Mouse (Mus musculus) liver, adult 2 months (tissue): ENCODE measurements at regions not wholly inside any gene's neighbourhood (a gene's known extent, or its start where the extent isn't known, plus 50 kb on each side); places are given as distances from the start of the nearest gene placed in this dataset.

ENCODE experiments used
- DNase-seq: peaks from one replicate; pipeline ENCODE4 v3.0.0-alpha.2; 2011; ENCODE audit warnings: low read depth, low spot score; ENCODE audit errors: extremely low read depth
- H3K27ac ChIP-seq: fragments of 200-500 bp; replicated peaks from 2 replicates; pipeline ENCODE4 v1.5.1; 2012; ENCODE audit warnings: low read depth, mild to moderate bottlenecking, control low read depth, inconsistent platforms, low read length; ENCODE audit not compliant: insufficient read depth
- H3K27me3 ChIP-seq: fragments of 200-500 bp; 2 replicates; pipeline ENCODE4 v1.6.1; 2012; ENCODE audit warnings: mild to moderate bottlenecking, moderate library complexity, low read length, inconsistent platforms; ENCODE audit not compliant: control insufficient read depth, insufficient read depth
- H3K36me3 ChIP-seq: fragments of 200-500 bp; 2 replicates; pipeline ENCODE4 v1.6.1; 2012; ENCODE audit warnings: low read length, inconsistent platforms; ENCODE audit not compliant: control insufficient read depth, insufficient read depth
- H3K4me1 ChIP-seq: fragments of 200-500 bp; 2 replicates; pipeline ENCODE4 v1.6.1; 2011; ENCODE audit warnings: low read length; ENCODE audit not compliant: control insufficient read depth, insufficient read depth
- H3K4me3 ChIP-seq: fragments of 200-500 bp; 2 replicates; pipeline ENCODE4 v1.5.1; 2011; ENCODE audit warnings: low read depth, mild to moderate bottlenecking, control low read depth, low read length, moderate library complexity; ENCODE audit not compliant: insufficient read depth
- H3K79me2 ChIP-seq: fragments of 200-500 bp; 2 replicates; pipeline ENCODE4 v1.6.1; 2012; ENCODE audit warnings: inconsistent platforms, mild to moderate bottlenecking, low read length, moderate library complexity; ENCODE audit not compliant: control insufficient read depth, insufficient read depth
- H3K9ac ChIP-seq: fragments of 200-500 bp; 2 replicates; pipeline ENCODE4 v1.6.1; 2012; ENCODE audit warnings: low read depth, mild to moderate bottlenecking, control low read depth, inconsistent platforms, low read length
- CTCF ChIP-seq: fragments of 200-500 bp; IDR thresholded peaks from 2 replicates; pipeline ENCODE4 v1.5.1; 2011; ENCODE audit warnings: low read depth, low read length, control low read depth
- POLR2A ChIP-seq: fragments of 200-500 bp; IDR thresholded peaks from 2 replicates; pipeline ENCODE4 v1.6.1; 2011; ENCODE audit warnings: low read length, control low read depth; ENCODE audit not compliant: insufficient read depth; ENCODE audit errors: extremely low read depth
- WGBS: fragments of 180-500 bp; shearing (Covaris S2); methylation state at CpG from one replicate; pipeline ENCODE4 v1.1.7; 2018; 5-methylcytosine and 5-hydroxymethylcytosine counted together

- Histone ChIP-seq H3K27me3 (no peaks in the 10 kb centered on the region), H3K4me1 (peaks cover 10% of the 10 kb centered on the region), H3K79me2 (no peaks in the 10 kb centered on the region), H3K27ac (no peak overlapping the region; the same call in 1 of the 2 replicates), H3K36me3 (no peaks in the 10 kb centered on the region), H3K9ac (no peak overlapping the region), H3K4me3 (no peak overlapping the region)
- 18% methylated on average over 12 of the region's 12 CpGs for WGBS
- DNase-seq: peak; percentile 27
- no peak for TF ChIP-seq CTCF
- TF ChIP-seq POLR2A: no peak
Observed at GRCm38 (mm10) chr7:113059211-113059966, 105.6 kb downstream of the Rassf10 start.

GRCm38 (mm10) chr7:113059967-113060284 lies 106.2 kb downstream of the Rassf10 start:
- Histone ChIP-seq H3K27ac (no peak overlapping the region), H3K9ac (no peak overlapping the region), H3K4me1 (peaks cover 10% of the 10 kb centered on the region), H3K36me3 (no peaks in the 10 kb centered on the region), H3K79me2 (no peaks in the 10 kb centered on the region), H3K4me3 (no peak overlapping the region), H3K27me3 (no peaks in the 10 kb centered on the region)
- WGBS: 11% methylated on average over 5 of the region's 5 CpGs
- TF ChIP-seq CTCF (no peak), POLR2A (no peak)
- no peak for DNase-seq

- H3K4me1 ChIP-seq: peaks cover 10% of the 10 kb centered on the region
- WGBS: 85% methylated on average over 7 of the region's 7 CpGs
- no peak overlapping the region for H3K9ac ChIP-seq
- no peaks in the 10 kb centered on the region for H3K27me3 ChIP-seq
- H3K4me3 ChIP-seq: no peak overlapping the region
- H3K36me3 ChIP-seq: no peaks in the 10 kb centered on the region
- TF ChIP-seq CTCF (no peak), POLR2A (no peak)
- no peaks in the 10 kb centered on the region for H3K79me2 ChIP-seq
- no peak for DNase-seq
- H3K27ac ChIP-seq: no peak overlapping the region
Observed at GRCm38 (mm10) chr7:113060991-113061390, 107.2 kb downstream of the Rassf10 start.

- Histone ChIP-seq H3K27me3 (no peaks in the 10 kb centered on the region), H3K4me3 (no peak overlapping the region), H3K36me3 (no peaks in the 10 kb centered on the region), H3K79me2 (no peaks in the 10 kb centered on the region), H3K4me1 (no peaks in the 10 kb centered on the region), H3K27ac (no peak overlapping the region), H3K9ac (no peak overlapping the region)
- DNase-seq: no peak
- TF ChIP-seq CTCF: no peak
- no peak for TF ChIP-seq POLR2A
- 61% methylated on average over 12 of the region's 12 CpGs for WGBS
Observed at GRCm38 (mm10) chr7:113066536-113066935, 112.8 kb downstream of the Rassf10 start.

- H3K27ac ChIP-seq: no peak overlapping the region
- H3K4me1 ChIP-seq: no peaks in the 10 kb centered on the region
- H3K79me2 ChIP-seq: no peaks in the 10 kb centered on the region
- no peak overlapping the region for H3K9ac ChIP-seq
- no peak for DNase-seq
- no peak overlapping the region for H3K4me3 ChIP-seq
- no peaks in the 10 kb centered on the region for H3K36me3 ChIP-seq
- 97% methylated on average over 6 of the region's 6 CpGs for WGBS
- TF ChIP-seq POLR2A (no peak), CTCF (no peak)
- no peaks in the 10 kb centered on the region for H3K27me3 ChIP-seq
Observed at GRCm38 (mm10) chr7:113068296-113068695, 114.5 kb downstream of the Rassf10 start.

GRCm38 (mm10) chr7:113069336-113069924 lies 115.7 kb downstream of the Rassf10 start:
- H3K27me3 ChIP-seq: no peaks in the 10 kb centered on the region
- no peak for TF ChIP-seq CTCF
- TF ChIP-seq POLR2A: no peak
- 58% methylated on average over 4 of the region's 4 CpGs for WGBS
- no peaks in the 10 kb centered on the region for H3K4me1 ChIP-seq
- no peak overlapping the region for H3K4me3 ChIP-seq
- no peak overlapping the region for H3K9ac ChIP-seq
- H3K27ac ChIP-seq: no peak overlapping the region
- no peak for DNase-seq
- H3K36me3 ChIP-seq: no peaks in the 10 kb centered on the region
- H3K79me2 ChIP-seq: no peaks in the 10 kb centered on the region
